Mouse (Mus musculus): ENCODE data around the gene Slc25a47. TPM values are rescaled to one million over a fixed set of nuclear protein-coding genes. Genes with fewer than 3 reads are reported as not detected.

Slc25a47 gene
- polyA plus RNA-seq, 1 experiment from 2014 or later: 481 TPM

- peak overlapping the region; percentile 100 for H3K27ac ChIP-seq (ENCODE audit: low read depth)
- ATAC-seq (peak; percentile 59), DNase-seq (peak; percentile 89)
- 3% methylated on average over 80 of the region's 94 CpGs for WGBS (ENCODE audit: insufficient replicate concordance)
- H3K4me1 ChIP-seq (ENCODE audit: insufficient read depth): peaks cover 37% of the 10 kb centered on the region
- H3K9ac ChIP-seq (replicated peaks): peak overlapping the region; percentile 87
- no peak for TF ChIP-seq CTCF (IDR thresholded peaks at IDR 0.05; ENCODE audit: low read depth)
- no peak for TF ChIP-seq EP300 (IDR thresholded peaks at IDR 0.05; ENCODE audit: low read depth)
- H3K4me3 ChIP-seq (ENCODE audit: low read depth, low read length): peak overlapping the region; percentile 98
- no peaks in the 10 kb centered on the region for H3K27me3 ChIP-seq (ENCODE audit: insufficient read depth, low read length)
- H3K4me2 ChIP-seq (ENCODE audit: low read depth, low read length): peak overlapping the region; percentile 83
- H3K36me3 ChIP-seq (replicated peaks; ENCODE audit: insufficient read depth, low read length): no peaks in the 10 kb centered on the region
- H3K9me3 ChIP-seq (ENCODE audit: low read length): no peaks in the 10 kb centered on the region
Measured at GRCm38 (mm10) chr12:108794078-108794711, 41.7 kb upstream of the Slc25a47 start.

GRCm38 (mm10) chr12:108794979-108795537, 40.8 kb upstream of the Slc25a47 start:
- TF ChIP-seq EP300 (IDR thresholded peaks at IDR 0.05; ENCODE audit: low read depth) (peak; percentile 5; the same call in 1 of the 2 replicates), CTCF (IDR thresholded peaks at IDR 0.05; ENCODE audit: low read depth) (no peak)
- DNase-seq: no peak
- H3K4me1 ChIP-seq (ENCODE audit: insufficient read depth): peaks cover 38% of the 10 kb centered on the region

GRCm38 (mm10) chr12:108801613-108802012, 34.2 kb upstream of the Slc25a47 start:
- Histone ChIP-seq H3K27ac (ENCODE audit: low read depth) (no peak overlapping the region), H3K4me2 (ENCODE audit: low read depth, low read length) (no peak overlapping the region), H3K9ac (replicated peaks) (no peak overlapping the region), H3K9me3 (ENCODE audit: low read length) (no peaks in the 10 kb centered on the region), H3K27me3 (ENCODE audit: insufficient read depth, low read length) (no peaks in the 10 kb centered on the region), H3K4me1 (ENCODE audit: insufficient read depth) (peaks cover 23% of the 10 kb centered on the region), H3K36me3 (replicated peaks; ENCODE audit: insufficient read depth, low read length) (peaks cover 9% of the 10 kb centered on the region; the same call in 1 of the 2 replicates), H3K4me3 (ENCODE audit: low read depth, low read length) (no peak overlapping the region)
- WGBS (ENCODE audit: insufficient replicate concordance): 81% methylated on average over 2 of the region's 2 CpGs
- TF ChIP-seq EP300 (IDR thresholded peaks at IDR 0.05; ENCODE audit: low read depth) (no peak), CTCF (IDR thresholded peaks at IDR 0.05; ENCODE audit: low read depth) (no peak)
- DNase-seq: no peak
- no peak for ATAC-seq

More at GRCm38 (mm10) chr12:108794979-108795537, 40.8 kb upstream of the Slc25a47 start:
- peak overlapping the region; percentile 87 for H3K9ac ChIP-seq (replicated peaks)
- no peaks in the 10 kb centered on the region for H3K36me3 ChIP-seq (replicated peaks; ENCODE audit: insufficient read depth, low read length)
- 5% methylated on average over 9 of the region's 9 CpGs for WGBS (ENCODE audit: insufficient replicate concordance)
- peak overlapping the region; percentile 98 for H3K4me3 ChIP-seq (ENCODE audit: low read depth, low read length)
- H3K4me2 ChIP-seq (ENCODE audit: low read depth, low read length): peak overlapping the region; percentile 83
- H3K27ac ChIP-seq (ENCODE audit: low read depth): peak overlapping the region; percentile 100
- no peaks in the 10 kb centered on the region for H3K9me3 ChIP-seq (ENCODE audit: low read length)
- no peaks in the 10 kb centered on the region for H3K27me3 ChIP-seq (ENCODE audit: insufficient read depth, low read length)
- no peak for ATAC-seq

GRCm38 (mm10) chr12:108804388-108804787, 31.5 kb upstream of the Slc25a47 start:
- WGBS (ENCODE audit: insufficient replicate concordance): 84% methylated on average over 2 of the region's 2 CpGs
- no peaks in the 10 kb centered on the region for H3K9me3 ChIP-seq (ENCODE audit: low read length)
- DNase-seq (no peak), ATAC-seq (no peak)
- peaks cover 33% of the 10 kb centered on the region for H3K36me3 ChIP-seq (replicated peaks; ENCODE audit: insufficient read depth, low read length)
- no peaks in the 10 kb centered on the region for H3K27me3 ChIP-seq (ENCODE audit: insufficient read depth, low read length)
- no peak overlapping the region for H3K9ac ChIP-seq (replicated peaks)
- H3K4me3 ChIP-seq (ENCODE audit: low read depth, low read length): no peak overlapping the region
- H3K4me1 ChIP-seq (ENCODE audit: insufficient read depth): 0 out of 2 replicates have a peak, but pooled peaks cover 2% of the 10 kb centered on the region
- H3K27ac ChIP-seq (ENCODE audit: low read depth): no peak overlapping the region
- H3K4me2 ChIP-seq (ENCODE audit: low read depth, low read length): no peak overlapping the region
- TF ChIP-seq EP300 (IDR thresholded peaks at IDR 0.05; ENCODE audit: low read depth) (no peak), CTCF (IDR thresholded peaks at IDR 0.05; ENCODE audit: low read depth) (no peak)

GRCm38 (mm10) chr12:108808465-108808864, 27.4 kb upstream of the Slc25a47 start:
- peaks cover 34% of the 10 kb centered on the region for H3K36me3 ChIP-seq (replicated peaks; ENCODE audit: insufficient read depth, low read length)
- WGBS (ENCODE audit: insufficient replicate concordance): 75% methylated on average over 2 of the region's 2 CpGs
- H3K4me1 ChIP-seq (ENCODE audit: insufficient read depth): peaks cover 15% of the 10 kb centered on the region
- DNase-seq: no peak
- no peak for TF ChIP-seq EP300 (IDR thresholded peaks at IDR 0.05; ENCODE audit: low read depth)
- TF ChIP-seq CTCF (IDR thresholded peaks at IDR 0.05; ENCODE audit: low read depth): no peak
- no peak overlapping the region for H3K9ac ChIP-seq (replicated peaks)
- H3K9me3 ChIP-seq (ENCODE audit: low read length): no peaks in the 10 kb centered on the region
- no peaks in the 10 kb centered on the region for H3K27me3 ChIP-seq (ENCODE audit: insufficient read depth, low read length)
- no peak overlapping the region for H3K4me3 ChIP-seq (ENCODE audit: low read depth, low read length)
- H3K4me2 ChIP-seq (ENCODE audit: low read depth, low read length): no peak overlapping the region
- H3K27ac ChIP-seq (ENCODE audit: low read depth): no peak overlapping the region
- no peak for ATAC-seq

GRCm38 (mm10) chr12:108809771-108810170, 26.1 kb upstream of the Slc25a47 start:
- H3K9ac ChIP-seq (replicated peaks): no peak overlapping the region
- no peaks in the 10 kb centered on the region for H3K27me3 ChIP-seq (ENCODE audit: insufficient read depth, low read length)
- H3K4me2 ChIP-seq (ENCODE audit: low read depth, low read length): no peak overlapping the region
- 60% methylated on average over 1 of the region's 1 CpGs for WGBS (ENCODE audit: insufficient replicate concordance)
- TF ChIP-seq CTCF (IDR thresholded peaks at IDR 0.05; ENCODE audit: low read depth) (no peak), EP300 (IDR thresholded peaks at IDR 0.05; ENCODE audit: low read depth) (no peak)
- ATAC-seq (no peak), DNase-seq (no peak)
- H3K9me3 ChIP-seq (ENCODE audit: low read length): no peaks in the 10 kb centered on the region
- H3K36me3 ChIP-seq (replicated peaks; ENCODE audit: insufficient read depth, low read length): peaks cover 45% of the 10 kb centered on the region
- no peak overlapping the region for H3K4me3 ChIP-seq (ENCODE audit: low read depth, low read length)
- H3K27ac ChIP-seq (ENCODE audit: low read depth): no peak overlapping the region
- H3K4me1 ChIP-seq (ENCODE audit: insufficient read depth): peaks cover 15% of the 10 kb centered on the region

Data from liver, postnatal 0 days (tissue).